Mouse (Mus musculus) induced T-regulatory cell, adult 2 months (primary cell): Measurements from ENCODE around the gene Gm28539.
"Not testable (repeated sequence)": the region's sequence is repeated elsewhere in the genome, so short reads cannot be mapped to it uniquely, and the experiment has no call there.

Experiments used
- DNase-seq: peaks from one replicate; pipeline ENCODE4 v3.0.0-alpha.2; 2012; ENCODE audit warnings: low read depth

The Gm28539 gene

GRCm38 (mm10) chr16:18955070-18955469, 118.7 kb downstream of the Gm28539 start:
- no peak for DNase-seq

GRCm38 (mm10) chr16:18963486-18963885, 127.1 kb downstream of the Gm28539 start:
- no peak for DNase-seq

- no peak for DNase-seq
These were observed 133.2 kb downstream of the Gm28539 start for GRCm38 (mm10) chr16:18969420-18970128.

- DNase-seq, result no peak
These were observed 134.5 kb downstream of the Gm28539 start for GRCm38 (mm10) chr16:18970837-18971236.

GRCm38 (mm10) chr16:18975665-18976064, 139.3 kb downstream of the Gm28539 start:
- DNase-seq, result not testable (repeated sequence)

- DNase-seq, result no peak
These were observed 139.9 kb downstream of the Gm28539 start for GRCm38 (mm10) chr16:18976315-18976714.

GRCm38 (mm10) chr16:18986381-18986780, 150.0 kb downstream of the Gm28539 start:
- no peak for DNase-seq

- DNase-seq, result no peak
These were observed 150.5 kb downstream of the Gm28539 start for GRCm38 (mm10) chr16:18986860-18987259.

GRCm38 (mm10) chr16:19002610-19003389, 166.4 kb downstream of the Gm28539 start:
- DNase-seq, result peak; percentile 54

GRCm38 (mm10) chr16:19003757-19004156, 167.4 kb downstream of the Gm28539 start:
- DNase-seq, result no peak

GRCm38 (mm10) chr16:19005298-19005697, 168.9 kb downstream of the Gm28539 start:
- no peak for DNase-seq
